Mouse (Mus musculus): ENCODE data around the gene Mog. TPM values are rescaled to one million over a fixed set of nuclear protein-coding genes. Genes with fewer than 3 reads are reported as not detected.
"Not testable (repeated sequence)": the region's sequence is repeated elsewhere in the genome, so short reads cannot be mapped to it uniquely, and the experiment has no call there.

The Mog gene
- polyA plus RNA-seq, 1 experiment: 0.04 TPM

- Histone ChIP-seq H3K4me3 (peak overlapping the region; percentile 24), H3K36me3 (ENCODE audit: control insufficient read depth, insufficient read depth) (peaks cover 5% of the 10 kb centered on the region), H3ac (ENCODE audit: control insufficient read depth, insufficient read length) (no peak overlapping the region), H3K27me3 (ENCODE audit: control insufficient read depth, insufficient read depth, insufficient read length) (no peaks in the 10 kb centered on the region), H3K4me2 (ENCODE audit: low read depth) (peak overlapping the region; percentile 48), H3K79me2 (ENCODE audit: control insufficient read depth, insufficient read depth) (no peaks in the 10 kb centered on the region)
- TF ChIP-seq SRF (IDR thresholded peaks at IDR 0.05; ENCODE audit: control insufficient read depth, insufficient read length, low read depth) (no peak), MAX (IDR thresholded peaks at IDR 0.05; ENCODE audit: low read depth) (no peak), REST (IDR thresholded peaks at IDR 0.05; ENCODE audit: insufficient read depth, insufficient read length) (no peak), POLR2AphosphoS2 (IDR thresholded peaks at IDR 0.05; ENCODE audit: insufficient read length, low read depth) (no peak), TCF3 (IDR thresholded peaks at IDR 0.05; ENCODE audit: insufficient read length, low read depth) (no peak), USF1 (IDR thresholded peaks at IDR 0.05; ENCODE audit: low read depth) (no peak), E2F4 (IDR thresholded peaks at IDR 0.05; ENCODE audit: insufficient read depth) (no peak), TCF12 (IDR thresholded peaks at IDR 0.05; ENCODE audit: insufficient read depth, poor library complexity, severe bottlenecking) (no peak)
Observed at GRCm38 (mm10) chr17:37029162-37029561, 6.0 kb upstream of the Mog start.

DNA sequence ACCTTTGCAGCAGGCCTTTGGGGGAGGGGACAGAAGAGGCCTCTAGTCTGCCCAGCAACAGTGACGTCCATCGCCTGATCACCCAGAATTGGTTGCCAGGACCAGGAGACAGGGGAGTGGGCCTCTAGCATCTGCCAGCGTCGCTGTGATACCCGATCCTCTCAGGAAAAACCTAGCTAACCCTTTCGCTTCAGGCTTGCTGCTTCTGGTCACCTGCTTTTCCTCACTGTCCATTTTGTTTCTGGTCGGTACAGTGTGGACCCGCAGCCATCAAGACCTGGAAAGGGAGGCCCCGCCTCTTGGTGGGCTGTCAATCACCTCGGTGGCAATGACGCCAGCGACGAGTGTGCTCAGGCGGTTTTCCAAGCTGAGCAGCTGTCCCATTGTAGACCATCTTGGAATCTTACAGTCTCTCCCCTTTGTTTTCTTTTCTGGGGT is 5.5 kb upstream of the Mog start:
- TF ChIP-seq MYOD1 (IDR thresholded peaks at IDR 0.05; ENCODE audit: control insufficient read depth in 1 of 3, insufficient read length in 2 of 3, low read depth in 2 of 3): peak in 1 of 3 experiments; percentile 68
- no peak for TF ChIP-seq POLR2A (IDR thresholded peaks at IDR 0.05; ENCODE audit: insufficient read length, low read depth)
- no peak for TF ChIP-seq CEBPB (IDR thresholded peaks at IDR 0.05; ENCODE audit: insufficient read depth, poor library complexity, severe bottlenecking)
- peak; percentile 28 for TF ChIP-seq TCF12 (IDR thresholded peaks at IDR 0.05; ENCODE audit: insufficient read depth, poor library complexity, severe bottlenecking)
- no peak for TF ChIP-seq MAX (IDR thresholded peaks at IDR 0.05; ENCODE audit: low read depth)
- TF ChIP-seq MYOG (IDR thresholded peaks at IDR 0.05; ENCODE audit: control insufficient read depth in 1 of 3, insufficient read depth in 1 of 3, insufficient read length in 2 of 3, low read depth in 2 of 3): peak; percentile 35 to 77 (median 63)
- H3K27me3 ChIP-seq (ENCODE audit: control insufficient read depth, insufficient read depth, insufficient read length): no peaks in the 10 kb centered on the region
- no peaks in the 10 kb centered on the region for H3K79me2 ChIP-seq (ENCODE audit: control insufficient read depth, insufficient read depth)
- peaks cover 5% of the 10 kb centered on the region for H3K36me3 ChIP-seq (ENCODE audit: control insufficient read depth, insufficient read depth)
- peak overlapping the region; percentile 24 for H3K4me3 ChIP-seq
- H3K4me2 ChIP-seq (ENCODE audit: low read depth): peak overlapping the region; percentile 48
- H3ac ChIP-seq (ENCODE audit: control insufficient read depth, insufficient read length): no peak overlapping the region

GRCm38 (mm10) chr17:37028212-37028611 is 5.0 kb upstream of the Mog start:
- Histone ChIP-seq H3K4me3 (peak overlapping the region; percentile 24), H3K4me2 (ENCODE audit: low read depth) (peak overlapping the region; percentile 48), H3K36me3 (ENCODE audit: control insufficient read depth, insufficient read depth) (peaks cover 5% of the 10 kb centered on the region), H3K79me2 (ENCODE audit: control insufficient read depth, insufficient read depth) (no peaks in the 10 kb centered on the region), H3K27me3 (ENCODE audit: control insufficient read depth, insufficient read depth, insufficient read length) (no peaks in the 10 kb centered on the region), H3ac (ENCODE audit: control insufficient read depth, insufficient read length) (no peak overlapping the region)
- no peak for TF ChIP-seq MYOG (IDR thresholded peaks at IDR 0.05; ENCODE audit: control insufficient read depth in 1 of 3, insufficient read depth in 1 of 3, insufficient read length in 2 of 3, low read depth in 2 of 3)
- no peak for TF ChIP-seq E2F4 (IDR thresholded peaks at IDR 0.05; ENCODE audit: insufficient read depth)
- TF ChIP-seq CEBPB (IDR thresholded peaks at IDR 0.05; ENCODE audit: insufficient read depth, poor library complexity, severe bottlenecking): no peak
- TF ChIP-seq REST (IDR thresholded peaks at IDR 0.05; ENCODE audit: insufficient read depth, insufficient read length): no peak

DNA sequence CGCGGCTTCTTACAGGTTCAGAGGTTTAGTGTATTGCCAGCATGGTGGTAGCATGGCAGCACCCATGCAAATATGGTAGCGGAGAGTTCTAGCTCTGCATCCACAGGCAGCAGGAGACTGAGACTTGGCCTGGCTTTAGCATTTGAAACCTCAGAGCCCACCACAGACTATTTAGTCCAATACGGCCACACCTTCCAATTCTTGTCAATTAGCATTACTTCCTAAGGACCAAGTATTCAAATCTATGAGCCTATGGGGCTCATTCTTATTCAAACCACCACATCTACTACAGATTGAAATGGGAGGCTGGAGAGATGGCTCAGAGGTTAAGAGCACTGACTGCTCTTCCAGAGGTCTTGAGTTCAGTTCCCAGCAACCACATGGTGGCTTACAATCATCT is 4.3 kb upstream of the Mog start:
- no peaks in the 10 kb centered on the region for H3K79me2 ChIP-seq (ENCODE audit: control insufficient read depth, insufficient read depth)
- H3ac ChIP-seq (ENCODE audit: control insufficient read depth, insufficient read length): no peak overlapping the region
- no peak for TF ChIP-seq MAX (IDR thresholded peaks at IDR 0.05; ENCODE audit: low read depth)
- TF ChIP-seq MYOG (IDR thresholded peaks at IDR 0.05; ENCODE audit: control insufficient read depth in 1 of 3, insufficient read depth in 1 of 3, insufficient read length in 2 of 3, low read depth in 2 of 3): no peak
- no peak for TF ChIP-seq POLR2AphosphoS2 (IDR thresholded peaks at IDR 0.05; ENCODE audit: insufficient read length, low read depth)
- TF ChIP-seq USF1 (IDR thresholded peaks at IDR 0.05; ENCODE audit: low read depth): no peak
- no peaks in the 10 kb centered on the region for H3K27me3 ChIP-seq (ENCODE audit: control insufficient read depth, insufficient read depth, insufficient read length)
- no peak overlapping the region for H3K4me2 ChIP-seq (ENCODE audit: low read depth)
- H3K4me3 ChIP-seq: no peak overlapping the region
- peaks cover under 1% of the 10 kb centered on the region for H3K36me3 ChIP-seq (ENCODE audit: control insufficient read depth, insufficient read depth)

GRCm38 (mm10) chr17:37026425-37026824 is 3.2 kb upstream of the Mog start:
- TF ChIP-seq CEBPB (IDR thresholded peaks at IDR 0.05; ENCODE audit: insufficient read depth, poor library complexity, severe bottlenecking): no peak
- H3K4me2 ChIP-seq (ENCODE audit: low read depth): no peak overlapping the region
- no peaks in the 10 kb centered on the region for H3K36me3 ChIP-seq (ENCODE audit: control insufficient read depth, insufficient read depth)
- H3K27me3 ChIP-seq (ENCODE audit: control insufficient read depth, insufficient read depth, insufficient read length): no peaks in the 10 kb centered on the region
- no peak overlapping the region for H3K4me3 ChIP-seq
- H3K79me2 ChIP-seq (ENCODE audit: control insufficient read depth, insufficient read depth): no peaks in the 10 kb centered on the region
- H3ac ChIP-seq (ENCODE audit: control insufficient read depth, insufficient read length): no peak overlapping the region

GRCm38 (mm10) chr17:37019242-37019641 is 4.0 kb downstream of the Mog start:
- not testable (repeated sequence) for H3K79me2 ChIP-seq (ENCODE audit: control insufficient read depth, insufficient read depth); H3K27me3 ChIP-seq (ENCODE audit: control insufficient read depth, insufficient read depth, insufficient read length); H3K4me3 ChIP-seq; H3K36me3 ChIP-seq (ENCODE audit: control insufficient read depth, insufficient read depth); H3ac ChIP-seq (ENCODE audit: control insufficient read depth, insufficient read length); H3K4me2 ChIP-seq (ENCODE audit: low read depth)
